Mouse (Mus musculus): ENCODE results near the gene Pcbd1.
"Not testable (repeated sequence)": the region's sequence is repeated elsewhere in the genome, so short reads cannot be mapped to it uniquely, and the experiment has no call there.

Gene Pcbd1

GRCm38 (mm10) chr10:61103564-61104114, 14.5 kb downstream of the Pcbd1 start:
- no peak for DNase-seq (ENCODE audit: low read depth)

GRCm38 (mm10) chr10:61114246-61114720, 25.2 kb downstream of the Pcbd1 start:
- DNase-seq (ENCODE audit: low read depth): no peak

- not testable (repeated sequence) for DNase-seq (ENCODE audit: low read depth)
These were observed 32.6 kb downstream of the Pcbd1 start for GRCm38 (mm10) chr10:61121732-61122131.

- DNase-seq (ENCODE audit: low read depth): no peak
These were observed 34.3 kb downstream of the Pcbd1 start for GRCm38 (mm10) chr10:61123276-61123913.

- DNase-seq (ENCODE audit: low read depth): no peak
These were observed 35.3 kb downstream of the Pcbd1 start for GRCm38 (mm10) chr10:61124462-61124861.

- DNase-seq (ENCODE audit: low read depth): no peak
These were observed 39.7 kb downstream of the Pcbd1 start for GRCm38 (mm10) chr10:61128701-61129365.

GRCm38 (mm10) chr10:61130959-61131358, 41.8 kb downstream of the Pcbd1 start:
- DNase-seq (ENCODE audit: low read depth): no peak

- DNase-seq (ENCODE audit: low read depth): no peak
These were observed 44.9 kb downstream of the Pcbd1 start for GRCm38 (mm10) chr10:61134041-61134440.

- no peak for DNase-seq (ENCODE audit: low read depth)
These were observed 46.2 kb downstream of the Pcbd1 start for GRCm38 (mm10) chr10:61135226-61135839.

GRCm38 (mm10) chr10:61137567-61137966, 48.4 kb downstream of the Pcbd1 start:
- no peak for DNase-seq (ENCODE audit: low read depth)

GRCm38 (mm10) chr10:61143343-61143742, 54.2 kb downstream of the Pcbd1 start:
- DNase-seq (ENCODE audit: low read depth): no peak

Data from naive thymus-derived CD4-positive, alpha-beta T cell, adult 2 months (primary cell).